Mouse (Mus musculus): ENCODE measurements around the gene Prkaa2. TPM values are rescaled to one million over a fixed set of nuclear protein-coding genes. Genes with fewer than 3 reads are reported as not detected.
"Not testable (repeated sequence)": the region's sequence is repeated elsewhere in the genome, so short reads cannot be mapped to it uniquely, and the experiment has no call there.

The Prkaa2 gene
- total RNA-seq, 4 experiments from 2014 or later = 77.3 to 89.7 (median 87.0) TPM

DNA sequence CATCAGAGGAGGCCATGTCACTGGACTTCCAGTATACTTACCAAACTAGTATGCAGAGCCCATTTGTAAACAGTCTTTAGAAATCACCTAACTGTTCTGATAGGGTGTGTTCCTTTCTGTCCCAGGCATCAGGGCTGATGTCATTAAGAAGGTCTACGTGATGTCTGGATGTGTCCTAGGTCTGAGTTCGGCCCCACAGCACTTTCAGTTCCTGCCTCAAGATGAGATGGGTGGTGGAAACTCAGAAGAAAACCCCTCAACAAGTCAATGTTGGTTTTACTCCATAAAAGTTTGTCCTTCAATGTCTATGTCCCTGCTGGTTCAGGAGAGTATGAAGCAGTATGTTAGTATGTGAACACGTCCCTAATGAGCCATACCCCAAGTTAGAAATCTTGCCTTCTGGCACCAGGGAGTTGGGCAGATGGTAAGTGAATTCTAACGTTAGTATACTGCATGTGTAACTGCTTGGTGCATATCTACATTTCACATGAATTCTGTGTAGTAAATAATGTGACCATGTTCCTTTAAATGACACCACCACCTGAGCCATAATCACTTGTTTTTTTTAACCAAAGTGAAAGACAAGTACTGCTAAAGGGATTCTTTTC lies 93.6 kb downstream of the Prkaa2 start:
- no peak for DNase-seq (ENCODE audit: low spot score)

- no peak for DNase-seq (ENCODE audit: low spot score)
Measured at GRCm38 (mm10) chr4:105015496-105015895, 94.2 kb downstream of the Prkaa2 start.

DNA sequence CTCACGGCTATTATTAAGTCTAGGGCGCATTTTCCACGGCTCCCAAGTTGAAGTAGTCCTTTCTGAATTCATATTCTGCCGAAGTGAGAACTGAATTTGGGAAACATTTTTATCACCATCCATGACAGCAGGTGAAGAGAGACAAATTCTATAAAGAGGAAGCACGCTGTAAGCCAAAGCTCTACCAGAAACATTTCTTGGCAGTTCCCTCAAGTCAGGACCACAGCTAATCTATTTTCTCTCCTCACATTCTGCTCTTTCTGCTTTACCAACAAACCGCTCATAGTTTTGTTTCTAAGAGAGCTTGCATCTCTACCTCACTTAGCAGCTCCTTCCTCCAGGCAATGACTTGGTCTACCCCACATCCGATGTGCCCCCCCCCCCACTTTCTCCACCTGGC lies 96.0 kb downstream of the Prkaa2 start:
- no peak for DNase-seq (ENCODE audit: low spot score)

GRCm38 (mm10) chr4:105007360-105008018 lies 102.2 kb downstream of the Prkaa2 start:
- DNase-seq (ENCODE audit: low spot score) = no peak

GRCm38 (mm10) chr4:105004649-105005048 lies 105.0 kb downstream of the Prkaa2 start:
- not testable (repeated sequence) for DNase-seq (ENCODE audit: low spot score)

DNA sequence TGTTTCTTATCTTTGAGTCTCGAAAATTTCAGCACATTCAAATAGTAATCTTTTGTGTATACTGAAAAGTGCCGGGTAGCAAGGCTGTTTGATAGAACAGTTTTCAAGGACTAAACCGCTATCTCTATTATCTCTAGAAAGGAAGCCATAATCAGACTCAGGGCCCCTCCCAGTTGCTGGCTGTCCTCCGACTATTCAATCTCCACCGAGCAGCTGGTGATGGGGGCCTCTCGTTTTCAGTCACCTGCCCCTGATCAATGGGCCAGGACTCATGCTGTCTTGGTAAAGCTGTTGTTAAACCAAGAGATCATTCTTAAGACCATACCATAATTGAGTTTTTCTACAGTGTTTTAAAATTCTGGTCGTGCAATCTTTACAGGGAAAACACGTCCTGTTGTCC lies 105.6 kb downstream of the Prkaa2 start:
- DNase-seq (ENCODE audit: low spot score) = no peak

DNA sequence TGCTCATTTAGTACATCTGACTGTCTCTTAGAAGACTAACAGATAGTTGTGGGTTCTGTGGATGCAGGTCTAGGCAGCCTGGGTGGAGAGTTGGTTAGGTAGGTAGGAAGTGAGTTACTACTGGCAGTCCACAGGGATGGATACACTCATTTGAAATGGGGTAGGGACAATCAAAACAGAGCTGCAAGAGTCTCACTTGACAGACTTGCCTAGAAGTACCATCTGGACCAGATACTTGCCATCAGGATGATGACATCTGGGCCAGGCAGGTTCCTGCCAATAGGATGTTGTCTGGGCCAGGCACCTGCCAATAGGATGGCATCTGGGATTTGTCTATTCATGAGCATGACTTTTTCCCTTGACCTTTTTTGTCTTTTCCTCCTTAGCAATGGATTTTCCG lies 108.0 kb downstream of the Prkaa2 start:
- no peak for DNase-seq (ENCODE audit: low spot score)

GRCm38 (mm10) chr4:104999702-105000101 lies 110.0 kb downstream of the Prkaa2 start:
- DNase-seq (ENCODE audit: low spot score) = no peak

- no peak for DNase-seq (ENCODE audit: low spot score)
Measured at GRCm38 (mm10) chr4:104993140-104993874, 116.4 kb downstream of the Prkaa2 start.

DNA sequence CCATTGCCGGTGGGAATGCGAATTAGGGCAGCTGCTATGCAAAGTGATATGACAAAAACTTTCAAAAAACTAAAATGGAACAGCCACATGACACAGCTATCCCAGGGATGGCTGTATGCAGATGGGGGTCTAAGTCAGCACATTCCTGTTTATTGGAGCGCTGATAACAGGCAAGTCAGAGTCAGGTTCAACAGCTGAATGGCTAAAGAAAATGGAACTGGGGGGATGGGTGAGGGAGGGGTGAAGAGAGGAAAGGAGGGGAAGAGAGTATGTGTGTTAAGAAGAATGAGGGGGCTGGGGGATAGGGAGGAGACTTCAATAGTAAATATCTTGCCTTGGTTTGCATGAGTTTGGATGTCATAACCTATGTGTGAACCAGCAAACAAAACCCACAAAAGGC lies 117.4 kb downstream of the Prkaa2 start:
- no peak for DNase-seq (ENCODE audit: low spot score)

DNA sequence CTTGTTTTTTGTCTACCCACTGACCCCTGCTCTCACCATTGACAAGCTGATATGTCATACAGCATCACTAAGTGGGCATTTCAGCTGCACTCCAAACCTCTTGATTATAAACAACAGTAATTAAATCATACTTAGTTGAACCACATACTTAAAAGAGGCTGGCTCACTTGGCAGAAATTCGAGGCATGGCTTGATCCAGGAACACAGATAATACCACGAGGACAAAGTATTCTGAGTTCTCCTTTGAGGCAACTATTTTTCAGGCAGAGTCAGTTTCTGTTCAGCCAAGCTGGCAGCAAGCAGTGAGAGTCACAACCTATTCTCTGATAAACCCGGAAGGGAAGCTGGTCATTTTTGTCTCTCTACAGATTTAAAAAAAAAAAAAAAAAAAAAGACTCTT lies 119.0 kb downstream of the Prkaa2 start:
- DNase-seq (ENCODE audit: low spot score) = peak; percentile 17

DNA sequence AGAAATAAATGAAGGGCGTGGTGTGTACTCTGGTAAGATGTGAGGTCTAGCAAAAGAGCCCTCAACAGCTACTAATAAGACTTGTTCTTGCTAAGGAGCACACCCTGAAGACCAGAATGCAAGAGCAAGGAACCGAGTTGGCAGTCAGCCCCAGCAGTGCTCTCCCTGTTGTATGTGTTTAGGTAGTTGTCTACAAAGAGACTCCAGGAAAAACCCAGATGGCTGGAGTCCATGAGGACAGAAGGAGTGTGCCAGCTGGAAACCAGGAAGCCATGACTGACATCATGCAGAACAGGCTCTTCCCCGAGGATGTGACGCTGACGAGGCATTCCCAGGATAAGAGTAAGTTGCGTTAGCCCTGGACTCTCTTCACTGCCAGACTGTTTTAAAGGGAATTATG lies 119.7 kb downstream of the Prkaa2 start:
- DNase-seq (ENCODE audit: low spot score) = peak; percentile 32

DNA sequence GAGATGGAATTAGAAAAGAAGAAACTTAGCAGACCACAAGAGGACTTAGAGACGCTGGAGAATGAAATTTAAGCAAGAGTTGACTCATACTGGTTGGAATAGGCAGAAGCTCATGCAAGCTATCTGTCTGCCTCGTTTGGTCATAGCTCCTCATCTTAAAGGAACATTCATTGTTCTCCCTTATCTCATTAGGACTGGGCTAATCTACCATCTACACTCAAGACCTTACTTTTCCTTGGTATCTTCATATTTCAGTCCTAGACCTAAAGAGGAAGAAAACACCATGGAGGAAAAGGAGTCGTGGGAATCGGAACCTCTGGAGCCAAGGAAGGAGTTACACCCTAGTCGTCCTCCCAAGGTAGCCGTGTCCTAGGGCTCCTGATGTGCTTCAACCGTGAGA lies 121.0 kb downstream of the Prkaa2 start:
- no peak for DNase-seq (ENCODE audit: low spot score)

GRCm38 (mm10) chr4:104988102-104988501 lies 121.6 kb downstream of the Prkaa2 start:
- no peak for DNase-seq (ENCODE audit: low spot score)

- no peak for DNase-seq (ENCODE audit: low spot score)
Measured at GRCm38 (mm10) chr4:104987631-104988030, 122.1 kb downstream of the Prkaa2 start.

- no peak for DNase-seq (ENCODE audit: low spot score)
Measured at GRCm38 (mm10) chr4:104985960-104986632, 123.6 kb downstream of the Prkaa2 start.

Other genes with a start within 250 kb of the Prkaa2 start
- gene C8a, start 233.5 kb downstream of the Prkaa2 start, total RNA-seq (2022) = not detected
- under 1 TPM in 2 of 4 experiments, not detected in 2; 0.09 TPM for gene Fyb2, start 196.4 kb downstream of the Prkaa2 start, total RNA-seq (2022)
- gene Plpp3, start 47.5 kb upstream of the Prkaa2 start, total RNA-seq (2022) = 10 to 100 TPM; 51.8 to 58.4 (median 54.5) TPM